ENCODE assay signal across 8 mouse cellular contexts in the genomic region with DNA sequence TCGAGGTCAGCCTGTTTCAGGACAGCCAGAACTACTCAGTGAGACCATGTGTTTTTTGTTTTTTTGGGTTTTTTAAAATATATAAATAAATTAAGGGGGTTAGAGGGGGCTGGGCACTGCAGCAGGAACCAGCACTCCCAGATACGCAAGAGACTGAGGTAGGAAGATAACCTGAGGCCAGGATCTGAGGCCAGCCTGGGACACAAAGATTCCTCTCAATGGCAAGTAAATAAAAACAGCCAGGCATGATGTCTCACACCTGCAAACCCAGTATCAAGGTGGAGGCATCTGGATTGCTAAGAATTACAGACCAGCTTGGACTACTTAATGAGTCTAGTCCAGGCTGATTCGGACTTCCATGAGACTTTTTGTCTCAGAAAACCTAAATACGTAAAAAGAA. TPM values are rescaled to one million over a fixed set of nuclear protein-coding genes. Genes with fewer than 3 reads are reported as not detected.
DNase-seq lines count a peak whose midpoint lies in the region; ATAC-seq lines count a peak whose summit lies in the region.

No protein-coding gene starts in this region.

- DNase-seq in lung, postnatal 4 days, result no peak
- no peak for DNase-seq in ovary, adult 18-20 months (ENCODE audit: low spot score)
- no peak for DNase-seq in layer of hippocampus, adult 11-12 months (ENCODE audit: low spot score)
- DNase-seq in frontal cortex, postnatal 10 days (ENCODE audit: low spot score in 2 of 2), result no peak

- peaks cover 17% of the 10 kb centered on the region for H3K4me1 ChIP-seq in lung, embryonic 15.5 days
- peaks cover 13% of the 10 kb centered on the region for H3K4me1 ChIP-seq in limb, embryonic 12.5 days (replicated peaks)
- H3K4me1 ChIP-seq in neural tube, embryonic 15.5 days, result peaks cover 25% of the 10 kb centered on the region

- peaks cover 15% of the 10 kb centered on the region for H3K36me3 ChIP-seq in lung, embryonic 15.5 days
- H3K36me3 ChIP-seq in limb, embryonic 12.5 days, result peaks cover 17% of the 10 kb centered on the region
- peaks cover 5% of the 10 kb centered on the region for H3K36me3 ChIP-seq in neural tube, embryonic 15.5 days

- 47% methylated on average over 4 of the region's 4 CpGs for WGBS in lung, embryonic 15.5 days
- WGBS in limb, embryonic 12.5 days, result 66% methylated on average over 4 of the region's 4 CpGs
- 68% methylated on average over 4 of the region's 4 CpGs for WGBS in neural tube, embryonic 15.5 days

- H3K9me3 ChIP-seq in lung, embryonic 15.5 days, result no peaks in the 10 kb centered on the region
- no peaks in the 10 kb centered on the region for H3K9me3 ChIP-seq in limb, embryonic 12.5 days
- no peaks in the 10 kb centered on the region for H3K9me3 ChIP-seq in neural tube, embryonic 15.5 days (replicated peaks)

- peak overlapping the region; percentile 65 for H3K4me2 ChIP-seq in lung, embryonic 15.5 days
- H3K4me2 ChIP-seq in limb, embryonic 12.5 days, result peak overlapping the region; percentile 70
- H3K4me2 ChIP-seq in neural tube, embryonic 15.5 days, result peak overlapping the region; percentile 72

- peak overlapping the region; percentile 78 for H3K9ac ChIP-seq in lung, embryonic 15.5 days
- peak overlapping the region; percentile 90 for H3K9ac ChIP-seq in limb, embryonic 12.5 days (replicated peaks)
- H3K9ac ChIP-seq in neural tube, embryonic 15.5 days (replicated peaks), result peak overlapping the region; percentile 91

- ATAC-seq in lung, embryonic 15.5 days (ENCODE audit: borderline replicate concordance, extremely low read depth, low FRiP score, low TSS enrichment), result no peak
- ATAC-seq in erythroblast, adult 5-6 weeks (replicated peaks; ENCODE audit: low FRiP score, poor library complexity, severe bottlenecking), result peak; percentile 35; the same call in 1 of the 2 replicates
- no peak for ATAC-seq in limb, embryonic 12.5 days (ENCODE audit: insufficient number of reproducible peaks, insufficient read depth, low FRiP score, low TSS enrichment, low read depth)
- ATAC-seq in neural tube, embryonic 15.5 days (ENCODE audit: low FRiP score), result no peak

- H3K27me3 ChIP-seq in lung, embryonic 15.5 days, result no peaks in the 10 kb centered on the region
- H3K27me3 ChIP-seq in limb, embryonic 12.5 days, result no peaks in the 10 kb centered on the region
- H3K27me3 ChIP-seq in neural tube, embryonic 15.5 days (replicated peaks), result no peaks in the 10 kb centered on the region

- H3K27ac ChIP-seq in lung, embryonic 15.5 days, result 0 out of 2 replicates have a peak overlapping the region, but pooled peaks have one; percentile 95
- no peak overlapping the region for H3K27ac ChIP-seq in limb, embryonic 12.5 days
- H3K27ac ChIP-seq in neural tube, embryonic 15.5 days (replicated peaks), result peak overlapping the region; percentile 96; the same call in 1 of the 2 replicates

- H3K4me3 ChIP-seq in lung, embryonic 15.5 days, result peak overlapping the region; percentile 58
- peak overlapping the region; percentile 89 for H3K4me3 ChIP-seq in limb, embryonic 12.5 days (replicated peaks)
- H3K4me3 ChIP-seq in neural tube, embryonic 15.5 days (replicated peaks), result peak overlapping the region; percentile 91

RNA-seq across cellular contexts. Expression of gene Ep400, which starts 1.2 kb away (rescaled TPM):
- polyA plus RNA-seq in lung, embryonic 15.5 days (2015; fragmentation: Nextera tagmentation; extraction: Ambion mirVana), result 38.8 and 46.5 TPM in 2 replicates
- 219 and 273 TPM in 2 replicates for total RNA-seq in erythroblast, adult 5-6 weeks (2015; ENCODE audit: low replicate concordance)
- 224 and 225 TPM in 2 replicates for total RNA-seq in erythroblast, adult 5-6 weeks (2017; ENCODE audit: low replicate concordance)
- 42.6 and 50.1 TPM in 2 replicates for polyA plus RNA-seq in limb, embryonic 12.5 days (2016; fragmentation: Nextera tagmentation; extraction: Ambion mirVana)
- polyA plus RNA-seq in neural tube, embryonic 15.5 days (2015; fragmentation: Nextera tagmentation; extraction: Ambion mirVana), result 44.0 and 49.7 TPM in 2 replicates

RNA-seq across cellular contexts. Expression of gene Pus1, which starts 11.2 kb away (rescaled TPM):
- polyA plus RNA-seq in lung, embryonic 15.5 days (2015; fragmentation: Nextera tagmentation; extraction: Ambion mirVana), result 35.1 and 36.0 TPM in 2 replicates
- total RNA-seq in erythroblast, adult 5-6 weeks (2015; ENCODE audit: low replicate concordance), result 2.1 and 6.7 TPM in 2 replicates
- 5.6 and 12.4 TPM in 2 replicates for total RNA-seq in erythroblast, adult 5-6 weeks (2017; ENCODE audit: low replicate concordance)
- polyA plus RNA-seq in limb, embryonic 12.5 days (2016; fragmentation: Nextera tagmentation; extraction: Ambion mirVana), result 31.5 and 35.5 TPM in 2 replicates
- 23.0 and 31.6 TPM in 2 replicates for polyA plus RNA-seq in neural tube, embryonic 15.5 days (2015; fragmentation: Nextera tagmentation; extraction: Ambion mirVana)

RNA-seq across cellular contexts. Expression of gene Ulk1, which starts 40.6 kb away (rescaled TPM):
- 19.1 and 19.7 TPM in 2 replicates for polyA plus RNA-seq in lung, embryonic 15.5 days (2015; fragmentation: Nextera tagmentation; extraction: Ambion mirVana)
- total RNA-seq in erythroblast, adult 5-6 weeks (2015; ENCODE audit: low replicate concordance), result 282 and 363 TPM in 2 replicates
- total RNA-seq in erythroblast, adult 5-6 weeks (2017; ENCODE audit: low replicate concordance), result 327 and 394 TPM in 2 replicates
- polyA plus RNA-seq in limb, embryonic 12.5 days (2016; fragmentation: Nextera tagmentation; extraction: Ambion mirVana), result 28.2 and 29.6 TPM in 2 replicates
- polyA plus RNA-seq in neural tube, embryonic 15.5 days (2015; fragmentation: Nextera tagmentation; extraction: Ambion mirVana), result 24.3 and 27.0 TPM in 2 replicates
